Mouse (Mus musculus) naive thymus-derived CD4-positive, alpha-beta T cell, adult 2 months (primary cell): ENCODE data around the gene Myadml2.
"Not testable (repeated sequence)": the region's sequence is repeated elsewhere in the genome, so short reads cannot be mapped to it uniquely, and the experiment has no call there.

ENCODE experiments used
- DNase-seq: peaks from one replicate; pipeline ENCODE4 v3.0.0-alpha.2; 2011; ENCODE audit warnings: low read depth

The Myadml2 gene

GRCm38 (mm10) chr11:120648001-120648476, at the start of gene Myadml2:
Myadml2 (minus strand) TSS chr11:120648158.
- no peak for DNase-seq

DNA sequence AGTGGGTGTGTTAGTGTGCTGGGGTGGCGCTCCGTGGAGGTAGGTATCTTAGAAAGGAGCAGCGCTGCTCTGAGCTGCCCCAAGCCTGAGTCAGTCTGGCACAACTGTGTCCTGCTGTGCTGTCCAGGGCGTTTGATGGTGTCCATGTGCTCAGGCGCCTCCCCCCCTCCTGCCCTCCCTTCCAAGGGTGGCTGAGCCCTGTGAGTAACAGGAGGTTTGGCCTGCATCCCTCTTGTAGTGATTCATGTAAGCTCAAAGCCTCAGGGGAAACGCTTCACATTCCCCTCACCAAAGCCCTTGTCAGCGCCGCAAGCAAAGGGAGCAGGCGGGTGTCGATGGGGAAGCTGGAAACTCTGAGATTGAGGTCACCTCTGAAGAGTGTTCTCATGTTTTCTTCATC, 49.8 kb upstream of the Myadml2 start:
- DNase-seq = no peak

DNA sequence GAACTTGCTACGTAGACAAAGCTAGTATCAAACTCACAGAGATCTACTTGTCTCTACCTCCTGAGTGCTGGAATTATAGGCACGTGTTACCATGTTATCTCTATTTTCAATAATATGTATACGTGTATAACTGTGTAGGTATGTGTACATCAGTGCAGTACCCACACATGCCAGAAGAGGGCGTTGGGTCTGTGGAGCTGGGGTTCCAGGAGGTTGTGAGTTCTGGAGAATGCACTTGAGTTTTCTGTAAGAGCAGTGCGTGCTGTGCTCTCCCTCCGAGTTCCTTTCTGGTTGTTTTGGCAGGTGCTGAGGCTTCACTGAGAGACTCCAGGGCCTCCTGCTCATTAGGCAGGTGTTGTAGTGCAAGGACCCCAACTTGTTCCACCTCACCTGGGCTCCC, 48.6 kb upstream of the Myadml2 start:
- DNase-seq = no peak

DNA sequence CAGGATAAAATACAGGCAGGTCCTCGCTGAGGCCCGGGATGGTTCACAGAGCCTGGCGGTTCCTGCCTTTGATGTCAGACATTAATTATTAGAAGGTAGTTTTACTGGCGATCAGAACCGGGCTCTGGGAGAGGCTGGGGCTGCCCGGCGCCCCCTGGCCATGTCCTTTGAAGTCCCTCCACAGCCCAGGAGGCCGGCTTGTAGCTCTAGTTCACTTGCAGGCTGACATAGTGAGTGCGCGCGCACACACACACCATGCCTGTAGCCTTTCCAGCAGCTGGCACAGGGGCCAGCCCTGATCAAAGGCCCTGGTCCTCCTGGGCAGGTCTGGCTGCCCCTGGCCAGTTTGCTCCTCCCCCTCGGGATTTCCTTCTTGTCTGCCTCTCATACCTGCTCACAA, 47.7 kb upstream of the Myadml2 start:
- DNase-seq = no peak

GRCm38 (mm10) chr11:120695184-120695583, 47.2 kb upstream of the Myadml2 start:
- no peak for DNase-seq

- no peak for DNase-seq
Measured at GRCm38 (mm10) chr11:120693461-120693860, 45.5 kb upstream of the Myadml2 start.

GRCm38 (mm10) chr11:120692471-120693011, 44.6 kb upstream of the Myadml2 start:
- no peak for DNase-seq

DNA sequence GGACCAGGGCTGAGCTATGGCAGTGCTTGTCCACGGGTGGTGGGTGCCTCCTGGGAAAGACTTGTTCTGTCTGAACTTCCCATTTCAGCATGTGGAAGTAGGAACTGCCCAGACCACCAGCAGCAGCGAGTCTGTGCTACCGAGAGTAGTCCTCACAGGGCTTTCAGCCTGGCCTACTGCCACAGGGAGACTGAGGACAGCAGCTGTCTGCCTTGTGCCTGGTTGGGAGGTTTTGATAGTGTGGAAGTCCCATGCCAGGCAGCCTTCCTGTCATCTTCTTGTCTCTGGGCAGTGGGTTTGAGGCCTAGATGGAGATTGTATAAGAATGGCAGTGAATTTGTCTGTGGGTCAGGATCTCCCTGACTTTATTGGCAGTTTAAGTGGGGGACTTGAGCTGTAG, 41.4 kb upstream of the Myadml2 start:
- no peak for DNase-seq

GRCm38 (mm10) chr11:120686650-120687272, 38.8 kb upstream of the Myadml2 start:
- DNase-seq = no peak

DNA sequence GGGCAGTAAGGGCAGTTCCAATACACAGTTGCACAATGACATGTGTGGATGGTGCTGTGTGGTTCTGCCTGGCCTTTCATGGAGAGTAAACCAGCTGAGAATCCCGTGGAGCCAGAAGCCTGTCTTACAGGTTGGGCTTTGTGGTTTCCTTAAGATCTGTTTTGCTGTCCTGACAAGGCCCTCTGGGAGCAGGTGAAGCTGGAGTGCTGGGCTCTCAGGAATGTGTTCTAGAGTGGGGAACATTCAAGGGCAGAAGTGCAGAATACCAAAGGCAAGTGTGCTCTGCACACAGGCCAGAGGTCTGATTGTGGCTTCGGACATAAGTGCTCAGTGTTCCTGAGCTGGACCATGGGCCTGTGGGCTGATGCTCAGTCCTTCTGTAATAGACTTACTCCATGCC, 36.7 kb upstream of the Myadml2 start:
- DNase-seq = no peak

GRCm38 (mm10) chr11:120684086-120684485, 36.1 kb upstream of the Myadml2 start:
- DNase-seq = no peak

- no peak for DNase-seq
Measured at GRCm38 (mm10) chr11:120683536-120683935, 35.6 kb upstream of the Myadml2 start.

DNA sequence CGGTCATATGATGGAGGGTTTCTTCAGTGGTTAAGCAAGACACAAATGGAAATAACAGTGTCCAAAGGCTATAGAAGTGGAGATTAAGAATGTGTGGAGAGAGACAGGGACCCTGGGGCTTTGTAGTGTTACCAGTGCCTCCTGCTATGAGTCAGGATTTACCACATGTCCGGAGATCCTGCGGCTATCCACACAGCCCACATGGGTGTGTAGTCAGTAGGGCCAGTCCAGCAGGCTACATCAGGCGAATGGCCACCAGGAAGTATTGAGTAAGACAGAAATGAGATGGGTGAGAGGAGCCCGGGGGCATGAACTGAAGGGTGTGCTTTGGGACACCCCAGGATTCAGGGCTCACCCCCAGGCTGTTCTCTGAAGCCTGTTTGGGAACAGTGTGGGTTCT, 34.7 kb upstream of the Myadml2 start:
- DNase-seq = no peak

- peak; percentile 37 for DNase-seq
Measured at GRCm38 (mm10) chr11:120679909-120680308, 32.0 kb upstream of the Myadml2 start.

- no peak for DNase-seq
Measured at GRCm38 (mm10) chr11:120676951-120677350, 29.0 kb upstream of the Myadml2 start.

GRCm38 (mm10) chr11:120675875-120676274, 27.9 kb upstream of the Myadml2 start:
- not testable (repeated sequence) for DNase-seq

GRCm38 (mm10) chr11:120673594-120674122, 25.7 kb upstream of the Myadml2 start:
- DNase-seq = peak; percentile 22

GRCm38 (mm10) chr11:120672687-120673593, 25.0 kb upstream of the Myadml2 start, which contains the start of gene Aspscr1:
Aspscr1 (plus strand) TSS chr11:120672973.
- DNase-seq = peak; percentile 97

- DNase-seq = no peak
Measured at GRCm38 (mm10) chr11:120666617-120667016, 18.7 kb upstream of the Myadml2 start.

DNA sequence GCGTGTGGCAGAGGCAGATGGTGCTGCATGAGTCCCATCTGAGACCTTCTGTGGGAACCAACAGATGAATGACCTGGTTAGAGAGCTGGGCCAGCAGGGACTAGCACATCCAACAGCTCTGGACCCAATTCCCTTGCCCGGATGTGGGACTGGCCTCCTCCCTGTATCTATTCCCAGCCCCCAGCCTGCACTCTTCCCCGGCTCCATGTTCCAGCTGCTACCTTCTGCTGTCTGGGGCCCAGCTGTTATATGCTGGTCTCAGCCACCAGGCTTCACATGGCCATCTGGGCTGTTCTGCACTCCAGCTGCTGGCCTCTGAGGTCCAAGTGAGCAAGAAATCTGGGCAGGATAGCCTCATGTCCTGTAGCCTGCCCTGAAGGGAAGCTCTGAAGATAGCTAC, 17.4 kb upstream of the Myadml2 start:
- no peak for DNase-seq

DNA sequence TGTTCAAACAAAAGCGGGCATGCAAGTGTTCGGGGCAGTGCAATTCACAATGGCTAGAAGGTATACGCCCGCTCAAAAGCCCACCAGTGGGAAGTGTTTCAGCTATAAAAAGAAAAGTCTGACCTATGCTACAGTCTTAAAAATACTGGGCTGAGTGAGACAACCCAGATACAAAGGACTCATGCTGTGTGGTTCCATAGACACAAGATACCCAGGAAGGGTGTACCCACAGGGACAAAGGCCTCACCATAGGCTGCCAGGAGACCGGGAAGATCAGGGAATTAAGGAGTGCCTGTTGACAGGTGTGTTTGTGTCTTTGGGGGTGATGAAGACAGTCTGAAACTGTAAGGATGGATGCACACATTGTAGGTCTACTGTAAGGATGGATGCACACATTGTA, 15.8 kb upstream of the Myadml2 start:
- DNase-seq = no peak

DNA sequence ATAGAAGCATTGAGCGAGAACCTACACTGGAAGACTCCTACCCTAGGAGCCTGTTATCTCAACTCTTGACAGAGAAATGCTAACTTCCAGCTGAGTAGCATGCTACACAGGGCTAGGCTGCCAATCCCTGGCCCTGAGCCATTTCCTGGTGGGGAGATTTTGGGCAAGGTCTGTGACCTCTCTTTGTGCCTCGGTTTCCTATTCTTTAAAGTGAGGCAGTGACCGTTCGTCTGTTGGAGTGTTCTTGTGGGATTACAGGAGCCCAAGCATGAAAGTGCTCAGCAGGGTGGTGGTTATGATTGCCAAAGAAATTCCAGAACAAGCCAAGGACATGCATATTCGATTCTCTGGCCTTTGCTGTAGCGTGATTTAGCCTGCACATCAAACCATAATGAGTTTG, 14.8 kb upstream of the Myadml2 start:
- DNase-seq = no peak

GRCm38 (mm10) chr11:120661076-120661460, 13.1 kb upstream of the Myadml2 start, which contains the start of gene Notum:
Notum (minus strand) TSS chr11:120661175.
- DNase-seq = no peak
